Mouse (Mus musculus) embryonic facial prominence, embryonic 10.5 days (tissue): ENCODE data around the gene Pdcd4. TPM values are rescaled to one million over a fixed set of nuclear protein-coding genes. Genes with fewer than 3 reads are reported as not detected.
"Not testable (repeated sequence)": the region's sequence is repeated elsewhere in the genome, so short reads cannot be mapped to it uniquely, and the experiment has no call there.

ENCODE experiments used
- DNase-seq: peaks from one replicate; pipeline ENCODE4 v3.0.0-alpha.2; 2017; ENCODE audit warnings: low spot score
- H3K27ac ChIP-seq: fragments of 300-500 bp; sonication (generic); replicated peaks from 2 replicates; pipeline ENCODE4 v1.5.1; 2016; ENCODE audit warnings: mild to moderate bottlenecking
- H3K27me3 ChIP-seq: fragments of 300-500 bp; sonication (generic); replicated peaks from 2 replicates; pipeline ENCODE4 v1.6.1; 2016; ENCODE audit warnings: low read depth, mild to moderate bottlenecking; ENCODE audit not compliant: poor library complexity, severe bottlenecking
- H3K36me3 ChIP-seq: fragments of 300-500 bp; sonication (generic); replicated peaks from 2 replicates; pipeline ENCODE4 v1.6.1; 2016; ENCODE audit warnings: mild to moderate bottlenecking, moderate library complexity
- H3K4me1 ChIP-seq: fragments of 300-500 bp; sonication (generic); 2 replicates; pipeline ENCODE4 v1.6.1; 2016
- H3K4me3 ChIP-seq: fragments of 300-500 bp; sonication (generic); 2 replicates; pipeline ENCODE4 v1.5.1; 2016; ENCODE audit warnings: mild to moderate bottlenecking, moderate library complexity
- H3K9me3 ChIP-seq: fragments of 300-500 bp; sonication (generic); 2 replicates; pipeline ENCODE4 v1.6.1; 2016; ENCODE audit warnings: mild to moderate bottlenecking
- WGBS: fragments of 180-500 bp; shearing (Covaris S2); methylation state at CpG from one replicate; pipeline ENCODE4 v1.1.7; 2016; 5-methylcytosine and 5-hydroxymethylcytosine counted together
- polyA plus RNA-seq: library from polyadenylated mRNA; unstranded; fragments of >200 nt; fragmentation: Nextera tagmentation; extraction: Ambion mirVana; gene quantifications from 2 replicates; pipeline ENCODE4 v1.2.1, GENCODE M21; 2016

Gene Pdcd4
- polyA plus RNA-seq, 1 experiment from 2014 or later: 78.8 TPM

GRCm38 (mm10) chr19:53944786-53945169, 52.7 kb downstream of the Pdcd4 start:
- H3K4me1 ChIP-seq: peaks cover 19% of the 10 kb centered on the region
- WGBS: 1% methylated on average over 39 of the region's 47 CpGs
- no peak for DNase-seq
- peak overlapping the region; percentile 98 for H3K27ac ChIP-seq
- peak overlapping the region; percentile 92 for H3K4me3 ChIP-seq
- H3K36me3 ChIP-seq: peaks cover 2% of the 10 kb centered on the region; the same call in 1 of the 2 replicates
- H3K9me3 ChIP-seq: no peaks in the 10 kb centered on the region
- no peaks in the 10 kb centered on the region for H3K27me3 ChIP-seq

GRCm38 (mm10) chr19:53945171-53946042, 53.4 kb downstream of the Pdcd4 start:
- Histone ChIP-seq H3K9me3 (no peaks in the 10 kb centered on the region), H3K27ac (peak overlapping the region; percentile 98), H3K4me1 (peaks cover 19% of the 10 kb centered on the region), H3K36me3 (peaks cover 2% of the 10 kb centered on the region; the same call in 1 of the 2 replicates), H3K27me3 (no peaks in the 10 kb centered on the region), H3K4me3 (peak overlapping the region; percentile 92)
- under 1% methylated on average over 64 of the region's 69 CpGs for WGBS
- peak; percentile 80 for DNase-seq

- Histone ChIP-seq H3K9me3 (no peaks in the 10 kb centered on the region), H3K27me3 (no peaks in the 10 kb centered on the region), H3K4me3 (no peak overlapping the region), H3K4me1 (peaks cover 7% of the 10 kb centered on the region), H3K27ac (no peak overlapping the region), H3K36me3 (0 out of 2 replicates have a peak, but pooled peaks cover 4% of the 10 kb centered on the region)
- no peak for DNase-seq
- WGBS: 95% methylated on average over 2 of the region's 2 CpGs
These were observed 65.5 kb downstream of the Pdcd4 start for GRCm38 (mm10) chr19:53957513-53957912.

- 90% methylated on average over 4 of the region's 4 CpGs for WGBS
- H3K36me3 ChIP-seq: 0 out of 2 replicates have a peak, but pooled peaks cover 4% of the 10 kb centered on the region
- DNase-seq: no peak
- H3K9me3 ChIP-seq: no peaks in the 10 kb centered on the region
- no peaks in the 10 kb centered on the region for H3K27me3 ChIP-seq
- no peaks in the 10 kb centered on the region for H3K4me1 ChIP-seq
- H3K4me3 ChIP-seq: no peak overlapping the region
- no peak overlapping the region for H3K27ac ChIP-seq
These were observed 70.5 kb downstream of the Pdcd4 start for GRCm38 (mm10) chr19:53962511-53962910.

GRCm38 (mm10) chr19:53964347-53964746, 72.3 kb downstream of the Pdcd4 start:
- 89% methylated on average over 3 of the region's 3 CpGs for WGBS

GRCm38 (mm10) chr19:53964910-53965633, 73.0 kb downstream of the Pdcd4 start:
- DNase-seq: no peak
- no peaks in the 10 kb centered on the region for H3K27me3 ChIP-seq
- H3K4me3 ChIP-seq: no peak overlapping the region
- H3K4me1 ChIP-seq: no peaks in the 10 kb centered on the region
- WGBS: 92% methylated on average over 10 of the region's 10 CpGs
- H3K9me3 ChIP-seq: no peaks in the 10 kb centered on the region
- H3K36me3 ChIP-seq: 0 out of 2 replicates have a peak, but pooled peaks cover 4% of the 10 kb centered on the region
- H3K27ac ChIP-seq: no peak overlapping the region

More at GRCm38 (mm10) chr19:53964347-53964746, 72.3 kb downstream of the Pdcd4 start:
- H3K4me1 ChIP-seq, DNase-seq, H3K9me3 ChIP-seq, H3K27ac ChIP-seq, H3K36me3 ChIP-seq, H3K27me3 ChIP-seq, H3K4me3 ChIP-seq: not testable (repeated sequence)

GRCm38 (mm10) chr19:53969226-53969625, 77.2 kb downstream of the Pdcd4 start:
- Histone ChIP-seq H3K4me3 (no peak overlapping the region), H3K9me3 (no peaks in the 10 kb centered on the region), H3K27me3 (no peaks in the 10 kb centered on the region), H3K36me3 (no peaks in the 10 kb centered on the region), H3K4me1 (no peaks in the 10 kb centered on the region), H3K27ac (no peak overlapping the region)
- DNase-seq: no peak
- 92% methylated on average over 3 of the region's 3 CpGs for WGBS

- WGBS: 80% methylated on average over 7 of the region's 7 CpGs
- no peak overlapping the region for H3K4me3 ChIP-seq
- no peak for DNase-seq
These were observed 79.9 kb downstream of the Pdcd4 start for GRCm38 (mm10) chr19:53971938-53972337.

GRCm38 (mm10) chr19:53973656-53974055, 81.6 kb downstream of the Pdcd4 start:
- DNase-seq: no peak
- Histone ChIP-seq H3K27ac (no peak overlapping the region), H3K27me3 (no peaks in the 10 kb centered on the region), H3K4me1 (no peaks in the 10 kb centered on the region), H3K36me3 (peaks cover 18% of the 10 kb centered on the region), H3K9me3 (peaks cover 13% of the 10 kb centered on the region; the same call in 1 of the 2 replicates), H3K4me3 (no peak overlapping the region)
- WGBS: 97% methylated on average over 1 of the region's 1 CpGs

More at GRCm38 (mm10) chr19:53971938-53972337, 79.9 kb downstream of the Pdcd4 start:
- Histone ChIP-seq H3K27ac (no peak overlapping the region), H3K4me1 (no peaks in the 10 kb centered on the region), H3K36me3 (peaks cover 6% of the 10 kb centered on the region), H3K27me3 (no peaks in the 10 kb centered on the region), H3K9me3 (peaks cover 5% of the 10 kb centered on the region; the same call in 1 of the 2 replicates)

Other genes starting within 250 kb of the Pdcd4 start
- 0.87 and 1.2 TPM in 2 replicates for gene Rbm20, start 214.9 kb upstream of the Pdcd4 start, polyA plus RNA-seq
- gene Shoc2, start 52.1 kb downstream of the Pdcd4 start, polyA plus RNA-seq: 62.7 and 65.9 TPM in 2 replicates
- 86.7 and 89.7 TPM in 2 replicates for gene Bbip1, start 52.4 kb downstream of the Pdcd4 start, polyA plus RNA-seq
- 0.14 and 0.29 TPM in 2 replicates for gene Adra2a, start 151.9 kb downstream of the Pdcd4 start, polyA plus RNA-seq